Mouse (Mus musculus) heart, postnatal 0 days (tissue): ENCODE measurements around the gene Elavl3.

ENCODE experiments used
- CTCF ChIP-seq: IDR thresholded peaks from 2 replicates; pipeline ENCODE4 v1.5.1; 2016; ENCODE audit warnings: antibody characterized with exemption, control low read depth, low read depth
- EP300 ChIP-seq: IDR thresholded peaks from 2 replicates; pipeline ENCODE4 v1.6.1; 2016; ENCODE audit warnings: antibody characterized with exemption, low read depth

DNA sequence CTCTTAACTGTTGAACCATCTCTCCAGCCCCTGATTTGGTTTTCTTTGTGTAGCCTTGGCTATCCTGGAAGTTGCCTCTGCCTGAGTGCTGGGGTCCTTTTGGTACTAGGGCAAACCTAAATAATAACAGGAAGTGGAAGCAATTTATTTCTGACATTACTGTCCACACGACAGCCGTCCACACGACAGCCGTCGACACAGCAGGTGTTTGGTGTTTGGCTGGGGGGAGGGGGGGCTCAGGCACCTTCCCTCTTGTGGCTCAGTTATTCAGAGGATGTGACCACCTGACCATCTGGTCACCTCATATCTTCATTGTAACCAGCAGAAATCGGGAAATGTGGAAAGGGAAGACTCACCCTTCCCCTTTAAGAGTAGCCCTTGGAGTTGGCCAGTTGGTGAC lies 82.9 kb downstream of the Elavl3 start:
- TF ChIP-seq CTCF (no peak), EP300 (no peak)
